Mouse (Mus musculus): Measurements from ENCODE around the gene Slain1.
"Not testable (repeated sequence)": the region's sequence is repeated elsewhere in the genome, so short reads cannot be mapped to it uniquely, and the experiment has no call there.

Slain1 gene

GRCm38 (mm10) chr14:103720637-103721355, 70.8 kb downstream of the Slain1 start:
- peak; percentile 17 to 40 for DNase-seq (ENCODE audit: low spot score in 2 of 2)

- DNase-seq (ENCODE audit: low spot score in 2 of 2) = no peak
Measured at GRCm38 (mm10) chr14:103723314-103723713, 73.3 kb downstream of the Slain1 start.

- DNase-seq (ENCODE audit: low spot score in 2 of 2) = no peak
Measured at GRCm38 (mm10) chr14:103723841-103724240, 73.8 kb downstream of the Slain1 start.

- no peak for DNase-seq (ENCODE audit: low spot score in 2 of 2)
Measured at GRCm38 (mm10) chr14:103728506-103728905, 78.5 kb downstream of the Slain1 start.

- no peak for DNase-seq (ENCODE audit: low spot score in 2 of 2)
Measured at GRCm38 (mm10) chr14:103728951-103729725, 79.1 kb downstream of the Slain1 start.

GRCm38 (mm10) chr14:103729760-103730367, 79.8 kb downstream of the Slain1 start:
- DNase-seq (ENCODE audit: low spot score in 2 of 2) = no peak

GRCm38 (mm10) chr14:103732626-103733025, 82.6 kb downstream of the Slain1 start:
- no peak for DNase-seq (ENCODE audit: low spot score in 2 of 2)

- no peak for DNase-seq (ENCODE audit: low spot score in 2 of 2)
Measured at GRCm38 (mm10) chr14:103741216-103741615, 91.2 kb downstream of the Slain1 start.

- DNase-seq (ENCODE audit: low spot score in 2 of 2) = no peak
Measured at GRCm38 (mm10) chr14:103742150-103742549, 92.1 kb downstream of the Slain1 start.

- no peak for DNase-seq (ENCODE audit: low spot score in 2 of 2)
Measured at GRCm38 (mm10) chr14:103747345-103747744, 97.3 kb downstream of the Slain1 start.

- not testable (repeated sequence) for DNase-seq (ENCODE audit: low spot score in 2 of 2)
Measured at GRCm38 (mm10) chr14:103750638-103751037, 100.6 kb downstream of the Slain1 start.

GRCm38 (mm10) chr14:103751384-103751783, 101.4 kb downstream of the Slain1 start:
- no peak for DNase-seq (ENCODE audit: low spot score in 2 of 2)

- DNase-seq (ENCODE audit: low spot score in 2 of 2) = no peak
Measured at GRCm38 (mm10) chr14:103752773-103753172, 102.7 kb downstream of the Slain1 start.

GRCm38 (mm10) chr14:103754041-103754440, 104.0 kb downstream of the Slain1 start:
- no peak for DNase-seq (ENCODE audit: low spot score in 2 of 2)

- DNase-seq (ENCODE audit: low spot score in 2 of 2) = no peak
Measured at GRCm38 (mm10) chr14:103754465-103754864, 104.4 kb downstream of the Slain1 start.
